Mouse (Mus musculus) hindlimb bud, embryonic 11.5 days (tissue): ENCODE measurements around the gene Chtop.

Source experiments
- DNase-seq: peaks from one replicate; pipeline ENCODE4 v3.0.0-alpha.2; 2012; ENCODE audit warnings: low read depth, low spot score; ENCODE audit errors: extremely low spot score

The Chtop gene

GRCm38 (mm10) chr3:90465081-90465685, 44.1 kb downstream of the Chtop start:
- no peak for DNase-seq

GRCm38 (mm10) chr3:90464552-90465080, 44.7 kb downstream of the Chtop start:
- no peak for DNase-seq

- no peak for DNase-seq
These were observed 46.7 kb downstream of the Chtop start for GRCm38 (mm10) chr3:90462579-90462978.

- no peak for DNase-seq
These were observed 47.4 kb downstream of the Chtop start for GRCm38 (mm10) chr3:90461935-90462334.

- DNase-seq = no peak
These were observed 49.0 kb downstream of the Chtop start for GRCm38 (mm10) chr3:90460315-90460714.

- DNase-seq = no peak
These were observed 49.6 kb downstream of the Chtop start for GRCm38 (mm10) chr3:90459727-90460126.

- no peak for DNase-seq
These were observed 54.4 kb downstream of the Chtop start for GRCm38 (mm10) chr3:90454931-90455330.

- no peak for DNase-seq
These were observed 57.8 kb downstream of the Chtop start for GRCm38 (mm10) chr3:90451396-90452095.

- no peak for DNase-seq
These were observed 58.4 kb downstream of the Chtop start for GRCm38 (mm10) chr3:90450874-90451273.
